Mouse (Mus musculus): Measurements from ENCODE around the gene Larp1b. TPM values are rescaled to one million over a fixed set of nuclear protein-coding genes. Genes with fewer than 3 reads are reported as not detected.
A peak's percentile ranks its signal among the peaks of the same experiment; 100 is the strongest.

Larp1b gene
- polyA plus RNA-seq, 1 experiment from 2014 or later, result 14.0 TPM

- Histone ChIP-seq H3K27me3 (ENCODE audit: control insufficient read depth, insufficient read depth, low read length) (no peaks in the 10 kb centered on the region), H3K9ac (ENCODE audit: low read length) (no peak overlapping the region), H3K36me3 (ENCODE audit: control insufficient read depth, insufficient read depth) (peaks cover 29% of the 10 kb centered on the region), H3K27ac (ENCODE audit: low read length) (no peak overlapping the region), H3K4me1 (ENCODE audit: control insufficient read depth, insufficient read depth, low read length) (no peaks in the 10 kb centered on the region), H3K4me2 (ENCODE audit: low read depth, low read length) (no peak overlapping the region), H3K4me3 (ENCODE audit: low read length) (no peak overlapping the region), H3K9me3 (replicated peaks; ENCODE audit: control insufficient read depth, low read length) (no peaks in the 10 kb centered on the region)
- WGBS, result 88% methylated on average over 2 of the region's 2 CpGs
- ATAC-seq (replicated peaks; ENCODE audit: extremely low read depth, insufficient read depth, low FRiP score), result no peak
Measured at GRCm38 (mm10) chr3:41065320-41065719, 115.7 kb downstream of the Larp1b start.

DNA sequence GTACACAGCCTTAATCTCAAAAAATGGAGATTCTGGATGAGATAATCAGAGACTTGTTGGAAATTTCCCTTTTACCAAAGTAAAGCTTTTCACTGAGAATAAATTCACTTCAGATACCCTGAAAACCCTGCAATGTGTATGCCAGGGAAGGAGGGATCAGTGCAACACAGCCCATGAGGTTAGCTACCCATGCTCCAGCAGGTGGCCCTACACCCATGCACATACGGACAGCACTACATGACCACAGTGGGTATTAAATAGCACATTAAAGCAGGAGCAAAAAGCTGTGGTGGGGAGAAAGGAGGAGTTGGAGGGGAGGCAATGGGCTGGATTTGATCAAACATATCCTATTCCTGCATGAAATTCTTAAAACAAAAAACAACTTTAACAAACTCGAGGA lies 120.9 kb downstream of the Larp1b start:
- Histone ChIP-seq H3K36me3 (ENCODE audit: control insufficient read depth, insufficient read depth) (peaks cover 22% of the 10 kb centered on the region), H3K27me3 (ENCODE audit: control insufficient read depth, insufficient read depth, low read length) (no peaks in the 10 kb centered on the region), H3K4me2 (ENCODE audit: low read depth, low read length) (no peak overlapping the region), H3K9me3 (replicated peaks; ENCODE audit: control insufficient read depth, low read length) (no peaks in the 10 kb centered on the region), H3K9ac (ENCODE audit: low read length) (no peak overlapping the region), H3K4me1 (ENCODE audit: control insufficient read depth, insufficient read depth, low read length) (peaks cover 22% of the 10 kb centered on the region), H3K4me3 (ENCODE audit: low read length) (no peak overlapping the region), H3K27ac (ENCODE audit: low read length) (no peak overlapping the region)
- WGBS, result 60% methylated on average over 2 of the region's 2 CpGs
- peak; percentile 84 for ATAC-seq (replicated peaks; ENCODE audit: extremely low read depth, insufficient read depth, low FRiP score)

DNA sequence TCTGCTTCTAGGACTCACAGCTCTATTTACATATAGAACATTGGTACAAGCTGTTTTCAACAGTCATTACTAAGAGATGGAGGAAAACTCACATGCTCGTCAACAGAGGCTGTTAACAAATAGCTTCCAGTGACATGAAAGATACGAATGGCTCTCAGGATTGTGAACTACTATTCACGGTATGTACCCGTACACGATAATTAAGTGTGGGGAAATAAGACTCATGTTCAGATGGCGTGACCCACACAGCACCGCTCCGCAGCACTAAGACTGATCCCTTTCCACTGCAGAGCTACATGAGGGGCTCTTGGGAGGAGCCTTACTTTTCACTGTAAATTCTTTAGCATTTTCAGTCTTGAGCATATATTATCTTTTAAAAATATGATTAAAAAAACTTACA lies 125.7 kb downstream of the Larp1b start:
- Histone ChIP-seq H3K27me3 (ENCODE audit: control insufficient read depth, insufficient read depth, low read length) (no peaks in the 10 kb centered on the region), H3K9me3 (replicated peaks; ENCODE audit: control insufficient read depth, low read length) (no peaks in the 10 kb centered on the region), H3K4me2 (ENCODE audit: low read depth, low read length) (peak overlapping the region; percentile 29; the same call in 1 of the 2 replicates), H3K4me1 (ENCODE audit: control insufficient read depth, insufficient read depth, low read length) (peaks cover 27% of the 10 kb centered on the region), H3K9ac (ENCODE audit: low read length) (no peak overlapping the region), H3K4me3 (ENCODE audit: low read length) (no peak overlapping the region), H3K36me3 (ENCODE audit: control insufficient read depth, insufficient read depth) (peaks cover 2% of the 10 kb centered on the region; the same call in 1 of the 2 replicates), H3K27ac (ENCODE audit: low read length) (peak overlapping the region; percentile 67)
- 0 out of 2 replicates have a peak, but pooled peaks have one; percentile 54 for ATAC-seq (replicated peaks; ENCODE audit: extremely low read depth, insufficient read depth, low FRiP score)
- 41% methylated on average over 8 of the region's 8 CpGs for WGBS

GRCm38 (mm10) chr3:41078673-41079072 lies 129.0 kb downstream of the Larp1b start:
- Histone ChIP-seq H3K36me3 (ENCODE audit: control insufficient read depth, insufficient read depth) (peaks cover 2% of the 10 kb centered on the region; the same call in 1 of the 2 replicates), H3K9ac (ENCODE audit: low read length) (no peak overlapping the region), H3K4me3 (ENCODE audit: low read length) (no peak overlapping the region), H3K27me3 (ENCODE audit: control insufficient read depth, insufficient read depth, low read length) (no peaks in the 10 kb centered on the region), H3K4me2 (ENCODE audit: low read depth, low read length) (no peak overlapping the region), H3K9me3 (replicated peaks; ENCODE audit: control insufficient read depth, low read length) (no peaks in the 10 kb centered on the region), H3K4me1 (ENCODE audit: control insufficient read depth, insufficient read depth, low read length) (peaks cover 28% of the 10 kb centered on the region), H3K27ac (ENCODE audit: low read length) (no peak overlapping the region)
- no peak for ATAC-seq (replicated peaks; ENCODE audit: extremely low read depth, insufficient read depth, low FRiP score)
- 96% methylated on average over 2 of the region's 2 CpGs for WGBS

- ATAC-seq (replicated peaks; ENCODE audit: extremely low read depth, insufficient read depth, low FRiP score), result no peak
Measured at GRCm38 (mm10) chr3:41080724-41081123, 131.1 kb downstream of the Larp1b start.

GRCm38 (mm10) chr3:41081474-41082301 lies 132.1 kb downstream of the Larp1b start:
- H3K36me3 ChIP-seq (ENCODE audit: control insufficient read depth, insufficient read depth), result peaks cover 2% of the 10 kb centered on the region; the same call in 1 of the 2 replicates
- ATAC-seq (replicated peaks; ENCODE audit: extremely low read depth, insufficient read depth, low FRiP score), result no peak
- H3K4me2 ChIP-seq (ENCODE audit: low read depth, low read length), result peak overlapping the region; percentile 74
- peak overlapping the region; percentile 96 for H3K9ac ChIP-seq (ENCODE audit: low read length)
- 4% methylated on average over 23 of the region's 23 CpGs for WGBS
- H3K4me3 ChIP-seq (ENCODE audit: low read length), result peak overlapping the region; percentile 98
- H3K27me3 ChIP-seq (ENCODE audit: control insufficient read depth, insufficient read depth, low read length), result no peaks in the 10 kb centered on the region
- no peaks in the 10 kb centered on the region for H3K9me3 ChIP-seq (replicated peaks; ENCODE audit: control insufficient read depth, low read length)
- H3K27ac ChIP-seq (ENCODE audit: low read length), result peak overlapping the region; percentile 91
- peaks cover 9% of the 10 kb centered on the region for H3K4me1 ChIP-seq (ENCODE audit: control insufficient read depth, insufficient read depth, low read length)

More at GRCm38 (mm10) chr3:41080724-41081123, 131.1 kb downstream of the Larp1b start:
- Histone ChIP-seq H3K27me3 (ENCODE audit: control insufficient read depth, insufficient read depth, low read length) (no peaks in the 10 kb centered on the region), H3K4me3 (ENCODE audit: low read length) (peak overlapping the region; percentile 11), H3K9me3 (replicated peaks; ENCODE audit: control insufficient read depth, low read length) (no peaks in the 10 kb centered on the region), H3K9ac (ENCODE audit: low read length) (no peak overlapping the region), H3K27ac (ENCODE audit: low read length) (no peak overlapping the region), H3K4me2 (ENCODE audit: low read depth, low read length) (peak overlapping the region; percentile 74), H3K36me3 (ENCODE audit: control insufficient read depth, insufficient read depth) (peaks cover 2% of the 10 kb centered on the region; the same call in 1 of the 2 replicates), H3K4me1 (ENCODE audit: control insufficient read depth, insufficient read depth, low read length) (peaks cover 14% of the 10 kb centered on the region)
- WGBS, result 29% methylated on average over 3 of the region's 3 CpGs

- Histone ChIP-seq H3K4me2 (ENCODE audit: low read depth, low read length) (peak overlapping the region; percentile 74), H3K9me3 (replicated peaks; ENCODE audit: control insufficient read depth, low read length) (no peaks in the 10 kb centered on the region), H3K4me1 (ENCODE audit: control insufficient read depth, insufficient read depth, low read length) (peaks cover 9% of the 10 kb centered on the region), H3K36me3 (ENCODE audit: control insufficient read depth, insufficient read depth) (peaks cover 2% of the 10 kb centered on the region; the same call in 1 of the 2 replicates), H3K4me3 (ENCODE audit: low read length) (peak overlapping the region; percentile 98), H3K9ac (ENCODE audit: low read length) (peak overlapping the region; percentile 96), H3K27ac (ENCODE audit: low read length) (peak overlapping the region; percentile 91), H3K27me3 (ENCODE audit: control insufficient read depth, insufficient read depth, low read length) (no peaks in the 10 kb centered on the region)
- peak; percentile 15 for ATAC-seq (replicated peaks; ENCODE audit: extremely low read depth, insufficient read depth, low FRiP score)
- WGBS, result under 1% methylated on average over 40 of the region's 43 CpGs
Measured at GRCm38 (mm10) chr3:41082520-41082884, 132.9 kb downstream of the Larp1b start.

GRCm38 (mm10) chr3:41082885-41083789 lies 133.5 kb downstream of the Larp1b start, which contains the start of gene Pgrmc2:
Pgrmc2 (minus strand) TSS chr3:41083046.
- 0% methylated on average over 94 of the region's 95 CpGs for WGBS
- peaks cover 9% of the 10 kb centered on the region for H3K4me1 ChIP-seq (ENCODE audit: control insufficient read depth, insufficient read depth, low read length)
- H3K4me2 ChIP-seq (ENCODE audit: low read depth, low read length), result peak within 1 kb of the TSS; percentile 86
- peak within 1 kb of the TSS; percentile 94 for H3K27ac ChIP-seq (ENCODE audit: low read length)
- no peaks in the 10 kb centered on the region for H3K27me3 ChIP-seq (ENCODE audit: control insufficient read depth, insufficient read depth, low read length)
- peak within 1 kb of the TSS; percentile 98 for H3K4me3 ChIP-seq (ENCODE audit: low read length)
- peaks cover 2% of the 10 kb centered on the region; the same call in 1 of the 2 replicates for H3K36me3 ChIP-seq (ENCODE audit: control insufficient read depth, insufficient read depth)
- peak; percentile 97 for ATAC-seq (replicated peaks; ENCODE audit: extremely low read depth, insufficient read depth, low FRiP score)
- no peaks in the 10 kb centered on the region for H3K9me3 ChIP-seq (replicated peaks; ENCODE audit: control insufficient read depth, low read length)
- peak within 1 kb of the TSS; percentile 96 for H3K9ac ChIP-seq (ENCODE audit: low read length)

Measured in heart, embryonic 16.5 days (tissue).